Mouse (Mus musculus) hindbrain, embryonic 12.5 days (tissue): Measurements from ENCODE around the gene Tmem165. TPM values are rescaled to one million over a fixed set of nuclear protein-coding genes. Genes with fewer than 3 reads are reported as not detected.

Experiments used
- ATAC-seq: fragments of 200-750 bp; cut with Nextera tagmentation; 2 replicates; pipeline ENCODE4 v1.8.0; 2017; ENCODE audit warnings: moderate TSS enrichment; ENCODE audit not compliant: low FRiP score
- H3K27ac ChIP-seq: fragments of 300-500 bp; sonication (generic); 2 replicates; pipeline ENCODE4 v1.5.1; 2016; ENCODE audit warnings: mild to moderate bottlenecking
- H3K27me3 ChIP-seq: fragments of 300-500 bp; sonication (generic); 2 replicates; pipeline ENCODE4 v1.6.1; 2016; ENCODE audit warnings: mild to moderate bottlenecking
- H3K36me3 ChIP-seq: fragments of 300-500 bp; sonication (generic); 2 replicates; pipeline ENCODE4 v1.6.1; 2016; ENCODE audit warnings: mild to moderate bottlenecking
- H3K4me1 ChIP-seq: fragments of 300-500 bp; sonication (generic); 2 replicates; pipeline ENCODE4 v1.6.1; 2016
- H3K4me2 ChIP-seq: fragments of 300-500 bp; sonication (generic); replicated peaks from 2 replicates; pipeline ENCODE4 v1.6.1; 2016; ENCODE audit warnings: mild to moderate bottlenecking
- H3K4me3 ChIP-seq: fragments of 300-500 bp; sonication (generic); 2 replicates; pipeline ENCODE4 v1.5.1; 2016; ENCODE audit warnings: mild to moderate bottlenecking
- H3K9ac ChIP-seq: fragments of 300-500 bp; sonication (generic); 2 replicates; pipeline ENCODE4 v1.6.1; 2016; ENCODE audit warnings: mild to moderate bottlenecking, moderate library complexity
- H3K9me3 ChIP-seq: fragments of 300-500 bp; sonication (generic); replicated peaks from 2 replicates; pipeline ENCODE4 v1.6.1; 2016; ENCODE audit warnings: mild to moderate bottlenecking
- WGBS: fragments of 180-500 bp; shearing (Covaris S2); methylation state at CpG from one replicate; pipeline ENCODE4 v1.1.7; 2016; 5-methylcytosine and 5-hydroxymethylcytosine counted together
- polyA plus RNA-seq: library from polyadenylated mRNA; unstranded; fragments of >200 nt; fragmentation: Nextera tagmentation; extraction: Ambion mirVana; gene quantifications from 2 replicates; pipeline ENCODE4 v1.2.1, GENCODE M21; 2016

The Tmem165 gene
- polyA plus RNA-seq, 1 experiment from 2014 or later = 106 TPM

DNA sequence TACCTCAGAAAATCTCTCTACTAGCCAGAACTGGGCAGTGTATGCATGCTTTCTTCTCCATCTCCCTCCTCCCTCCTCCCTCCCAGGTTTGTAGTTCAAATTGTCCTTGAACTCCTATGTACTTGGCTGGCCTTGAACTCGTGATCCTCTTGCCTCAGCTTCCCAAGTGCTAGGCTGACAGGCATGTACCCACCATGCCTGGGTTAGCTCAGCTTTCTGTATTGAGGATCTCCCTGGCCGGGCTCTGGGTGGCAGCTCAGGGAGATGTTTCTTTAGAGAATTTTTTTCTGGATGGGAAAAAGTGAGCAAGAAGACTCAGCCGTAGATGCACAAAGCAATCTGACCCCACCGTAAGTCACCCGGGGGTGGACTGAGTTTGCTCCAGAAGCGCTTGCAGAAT lies 30.7 kb upstream of the Tmem165 start:
- Histone ChIP-seq H3K9me3 (no peaks in the 10 kb centered on the region), H3K27ac (no peak overlapping the region), H3K4me2 (no peak overlapping the region), H3K9ac (no peak overlapping the region), H3K4me1 (no peaks in the 10 kb centered on the region), H3K27me3 (no peaks in the 10 kb centered on the region), H3K36me3 (peaks cover 19% of the 10 kb centered on the region), H3K4me3 (no peak overlapping the region)
- ATAC-seq = no peak
- 95% methylated on average over 6 of the region's 6 CpGs for WGBS

DNA sequence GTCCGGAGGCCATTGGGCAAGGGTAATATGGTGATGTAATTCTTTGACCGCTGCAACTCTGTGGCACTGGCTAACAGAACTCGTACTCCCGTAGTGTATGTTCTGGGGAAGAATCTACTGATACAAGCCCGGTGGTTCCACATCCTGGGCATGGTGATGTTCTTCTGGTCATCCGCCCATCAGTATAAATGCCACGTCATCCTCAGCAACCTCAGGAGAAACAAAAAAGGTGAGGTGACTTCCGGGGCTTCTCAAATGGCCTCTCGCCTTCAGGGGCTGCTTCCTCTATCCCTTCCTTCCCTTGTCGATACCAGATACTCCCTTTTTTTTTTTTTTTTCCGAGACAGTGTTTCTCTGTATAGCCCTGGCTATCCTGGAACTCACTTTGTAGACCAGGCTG lies 30.2 kb upstream of the Tmem165 start:
- WGBS = 95% methylated on average over 11 of the region's 11 CpGs
- H3K36me3 ChIP-seq = peaks cover 19% of the 10 kb centered on the region
- H3K4me3 ChIP-seq = no peak overlapping the region
- no peak for ATAC-seq
- no peaks in the 10 kb centered on the region for H3K4me1 ChIP-seq
- no peak overlapping the region for H3K27ac ChIP-seq
- H3K9ac ChIP-seq = no peak overlapping the region
- H3K27me3 ChIP-seq = no peaks in the 10 kb centered on the region
- no peaks in the 10 kb centered on the region; the same call in 1 of the 2 replicates for H3K9me3 ChIP-seq
- no peak overlapping the region for H3K4me2 ChIP-seq

DNA sequence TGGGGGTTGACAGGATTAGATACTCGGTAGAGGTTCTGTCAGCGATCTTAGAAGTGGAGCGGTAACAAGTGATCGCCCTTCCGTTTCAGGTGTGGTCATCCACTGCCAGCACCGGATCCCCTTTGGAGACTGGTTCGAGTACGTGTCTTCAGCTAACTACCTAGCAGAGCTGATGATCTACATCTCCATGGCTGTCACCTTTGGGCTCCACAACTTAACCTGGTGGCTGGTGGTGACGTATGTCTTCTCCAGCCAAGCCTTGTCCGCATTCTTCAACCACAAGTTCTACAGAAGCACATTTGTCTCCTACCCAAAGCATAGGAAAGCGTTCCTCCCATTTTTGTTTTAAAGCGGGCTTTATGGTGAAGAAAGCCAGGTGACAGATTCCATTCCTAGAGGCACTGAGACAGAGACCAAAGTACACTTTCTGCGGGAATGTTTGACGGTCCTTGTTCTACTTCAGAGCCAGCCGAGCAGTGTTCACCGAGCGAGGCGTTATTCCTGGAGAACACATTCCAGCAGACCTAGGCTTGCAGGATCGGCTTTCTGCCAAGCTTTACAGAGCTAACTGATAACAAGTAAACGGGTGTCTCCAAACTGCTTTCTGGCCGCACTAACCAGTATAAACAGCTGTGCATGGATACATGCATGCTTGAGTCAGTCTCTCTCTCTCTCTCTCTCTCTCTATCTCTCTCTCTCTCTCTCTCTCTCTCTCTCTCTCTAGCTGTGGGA lies 29.1 kb upstream of the Tmem165 start:
- peaks cover 19% of the 10 kb centered on the region for H3K36me3 ChIP-seq

DNA sequence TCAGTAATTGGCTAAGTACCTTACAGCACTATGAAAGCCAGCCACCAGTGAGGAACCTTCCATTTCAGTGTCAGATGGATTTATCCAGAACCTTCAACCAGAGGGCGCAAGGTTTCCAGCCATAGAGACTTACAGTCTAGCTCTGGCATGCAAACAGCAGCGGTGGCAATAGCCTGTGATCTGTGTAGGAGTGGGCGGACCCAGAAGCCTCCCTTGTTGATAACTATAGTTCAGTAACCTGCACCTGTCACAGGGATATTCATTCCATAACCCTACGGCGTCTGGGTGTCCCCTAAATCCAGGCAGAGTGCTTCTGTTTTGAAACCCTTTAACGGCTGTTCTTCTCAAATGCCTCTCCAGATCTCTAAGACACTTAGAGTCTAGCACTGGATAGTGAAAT lies 24.1 kb upstream of the Tmem165 start:
- ATAC-seq = no peak
- Histone ChIP-seq H3K4me3 (no peak overlapping the region), H3K4me2 (no peak overlapping the region), H3K27ac (no peak overlapping the region), H3K27me3 (no peaks in the 10 kb centered on the region), H3K9ac (no peak overlapping the region), H3K9me3 (no peaks in the 10 kb centered on the region; the same call in 1 of the 2 replicates), H3K4me1 (no peaks in the 10 kb centered on the region), H3K36me3 (0 out of 2 replicates have a peak, but pooled peaks cover 6% of the 10 kb centered on the region)
- WGBS = 81% methylated on average over 6 of the region's 6 CpGs

More for the DNA sequence above, 29.1 kb upstream of the Tmem165 start:
- no peak overlapping the region for H3K4me2 ChIP-seq
- no peak overlapping the region for H3K4me3 ChIP-seq
- no peak overlapping the region for H3K9ac ChIP-seq
- H3K4me1 ChIP-seq = no peaks in the 10 kb centered on the region
- no peaks in the 10 kb centered on the region for H3K27me3 ChIP-seq
- WGBS = 94% methylated on average over 21 of the region's 21 CpGs
- no peak for ATAC-seq
- no peaks in the 10 kb centered on the region; the same call in 1 of the 2 replicates for H3K9me3 ChIP-seq
- H3K27ac ChIP-seq = no peak overlapping the region

DNA sequence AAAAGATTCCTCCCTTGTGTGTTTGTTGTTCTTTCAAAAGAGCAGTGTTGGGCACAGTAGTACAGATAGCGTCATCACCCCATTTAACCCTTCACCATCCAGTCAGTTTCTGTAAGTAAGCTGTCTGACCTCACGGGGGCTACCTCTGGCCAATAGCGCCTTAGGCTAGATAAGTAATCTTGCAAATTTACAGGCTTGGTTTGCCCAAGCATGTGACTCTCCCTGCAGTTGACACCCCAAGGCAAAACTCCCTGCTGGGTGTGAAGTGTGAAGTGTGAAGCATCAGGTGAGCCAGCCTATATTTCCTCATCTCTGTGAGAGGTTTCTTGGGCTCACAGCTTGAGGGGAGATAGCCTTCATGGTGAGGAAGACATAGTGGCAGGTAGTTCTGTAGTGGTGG lies 23.6 kb upstream of the Tmem165 start:
- H3K4me3 ChIP-seq = no peak overlapping the region
- ATAC-seq = no peak
- no peaks in the 10 kb centered on the region for H3K27me3 ChIP-seq
- no peak overlapping the region for H3K27ac ChIP-seq
- no peak overlapping the region for H3K9ac ChIP-seq
- H3K4me1 ChIP-seq = no peaks in the 10 kb centered on the region
- no peak overlapping the region for H3K4me2 ChIP-seq
- H3K36me3 ChIP-seq = 0 out of 2 replicates have a peak, but pooled peaks cover under 1% of the 10 kb centered on the region
- no peaks in the 10 kb centered on the region; the same call in 1 of the 2 replicates for H3K9me3 ChIP-seq
- 78% methylated on average over 3 of the region's 3 CpGs for WGBS

DNA sequence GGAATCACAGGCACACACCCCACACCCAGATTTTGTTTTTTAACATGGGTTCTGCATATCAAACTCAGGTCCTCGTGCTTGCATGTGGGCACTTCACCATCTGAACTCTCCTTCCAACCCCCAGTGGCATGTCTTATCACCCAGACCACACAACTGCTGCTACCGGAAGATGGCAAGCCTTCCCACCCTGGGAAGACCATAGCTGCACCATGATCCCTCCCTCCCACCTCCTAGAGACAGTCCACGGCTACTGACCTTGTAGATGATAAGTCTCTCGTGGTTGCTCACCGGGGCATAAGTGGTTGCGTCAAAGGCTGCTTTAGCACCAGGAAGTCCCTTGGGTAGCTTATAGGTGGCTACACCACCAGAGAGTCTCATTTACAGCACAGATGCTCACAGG lies 22.2 kb upstream of the Tmem165 start:
- no peak overlapping the region for H3K4me2 ChIP-seq
- no peaks in the 10 kb centered on the region for H3K36me3 ChIP-seq
- WGBS = 91% methylated on average over 6 of the region's 6 CpGs
- no peak overlapping the region for H3K4me3 ChIP-seq
- no peak overlapping the region for H3K27ac ChIP-seq
- no peaks in the 10 kb centered on the region for H3K27me3 ChIP-seq
- H3K9ac ChIP-seq = no peak overlapping the region
- H3K4me1 ChIP-seq = no peaks in the 10 kb centered on the region
- no peaks in the 10 kb centered on the region; the same call in 1 of the 2 replicates for H3K9me3 ChIP-seq
- no peak for ATAC-seq

DNA sequence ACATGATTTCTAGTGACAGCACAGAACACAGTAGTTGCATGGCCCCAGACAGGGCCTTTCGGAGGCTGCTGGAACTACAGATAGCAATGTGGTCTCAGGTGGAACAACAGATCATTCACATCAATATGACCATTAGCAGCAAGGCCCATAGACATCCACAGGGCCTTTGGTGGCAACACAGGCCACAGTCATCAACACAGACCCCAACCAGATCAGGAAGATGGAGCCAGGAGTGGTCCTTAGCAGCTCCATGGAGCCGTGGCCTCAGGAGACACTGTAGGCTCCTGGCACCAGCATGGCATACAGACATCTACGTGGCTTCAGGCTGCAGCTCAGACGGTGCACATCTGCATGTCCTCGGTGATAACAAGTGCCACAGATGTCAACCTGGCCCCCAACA lies 20.8 kb upstream of the Tmem165 start:
- H3K4me1 ChIP-seq = no peaks in the 10 kb centered on the region
- H3K4me2 ChIP-seq = no peak overlapping the region
- no peaks in the 10 kb centered on the region for H3K36me3 ChIP-seq
- no peaks in the 10 kb centered on the region; the same call in 1 of the 2 replicates for H3K9me3 ChIP-seq
- H3K27ac ChIP-seq = no peak overlapping the region
- H3K9ac ChIP-seq = no peak overlapping the region
- WGBS = 87% methylated on average over 5 of the region's 5 CpGs
- ATAC-seq = no peak
- H3K4me3 ChIP-seq = no peak overlapping the region
- H3K27me3 ChIP-seq = no peaks in the 10 kb centered on the region

DNA sequence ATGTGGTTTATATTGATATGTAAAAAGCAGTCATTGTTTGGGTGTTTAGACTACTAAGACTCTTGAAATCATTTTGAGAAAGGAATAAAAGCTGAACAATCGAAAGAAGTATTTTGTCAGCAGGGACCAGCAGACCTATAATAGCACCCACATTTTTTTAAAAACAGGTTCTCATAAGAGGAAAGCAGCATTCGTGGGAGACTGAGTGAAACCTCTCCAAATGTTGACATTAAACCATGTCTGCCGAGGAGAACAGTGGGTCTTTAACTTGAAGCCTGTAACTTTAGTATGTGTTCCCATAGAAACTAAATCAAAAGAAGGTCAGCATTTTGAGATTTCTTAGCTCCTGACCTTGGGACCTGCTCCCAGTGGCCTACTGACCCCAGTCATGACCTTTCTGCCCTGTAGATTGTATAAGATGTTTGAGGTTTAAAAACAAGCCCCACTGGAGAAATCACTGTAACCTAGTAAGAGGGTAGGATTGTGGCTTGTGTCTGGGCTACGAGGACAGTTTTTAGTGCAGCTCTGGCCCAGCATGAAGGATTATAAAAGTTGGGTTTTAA lies 19.8 kb upstream of the Tmem165 start:
- Histone ChIP-seq H3K27ac (no peak overlapping the region), H3K9me3 (no peaks in the 10 kb centered on the region), H3K4me2 (no peak overlapping the region), H3K36me3 (no peaks in the 10 kb centered on the region), H3K9ac (no peak overlapping the region), H3K27me3 (no peaks in the 10 kb centered on the region), H3K4me3 (no peak overlapping the region), H3K4me1 (no peaks in the 10 kb centered on the region)
- WGBS = 31% methylated on average over 4 of the region's 4 CpGs
- ATAC-seq = no peak

DNA sequence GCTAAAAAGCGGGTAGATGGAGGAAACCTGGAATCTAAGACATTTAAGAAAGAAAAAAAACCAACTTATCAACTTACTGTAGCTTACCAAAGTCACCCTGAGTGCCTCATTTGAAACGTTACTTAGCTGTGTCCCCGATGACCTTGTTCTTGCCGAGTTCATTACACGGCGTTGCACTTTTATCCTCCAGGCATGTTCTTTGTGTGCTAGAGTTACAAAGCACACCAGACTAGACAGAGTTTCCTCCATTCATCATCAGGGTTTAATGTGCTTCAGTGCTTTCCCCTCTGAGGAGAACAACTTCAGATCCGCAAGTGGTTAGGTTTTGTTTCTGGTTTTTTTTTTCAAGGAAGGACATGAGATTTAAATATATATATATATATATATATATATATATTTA lies 18.9 kb upstream of the Tmem165 start:
- WGBS = 56% methylated on average over 7 of the region's 7 CpGs
- Histone ChIP-seq H3K4me1 (no peaks in the 10 kb centered on the region), H3K27ac (no peak overlapping the region), H3K9ac (no peak overlapping the region), H3K4me2 (no peak overlapping the region), H3K4me3 (no peak overlapping the region), H3K36me3 (no peaks in the 10 kb centered on the region), H3K9me3 (no peaks in the 10 kb centered on the region), H3K27me3 (no peaks in the 10 kb centered on the region)
- ATAC-seq = no peak

DNA sequence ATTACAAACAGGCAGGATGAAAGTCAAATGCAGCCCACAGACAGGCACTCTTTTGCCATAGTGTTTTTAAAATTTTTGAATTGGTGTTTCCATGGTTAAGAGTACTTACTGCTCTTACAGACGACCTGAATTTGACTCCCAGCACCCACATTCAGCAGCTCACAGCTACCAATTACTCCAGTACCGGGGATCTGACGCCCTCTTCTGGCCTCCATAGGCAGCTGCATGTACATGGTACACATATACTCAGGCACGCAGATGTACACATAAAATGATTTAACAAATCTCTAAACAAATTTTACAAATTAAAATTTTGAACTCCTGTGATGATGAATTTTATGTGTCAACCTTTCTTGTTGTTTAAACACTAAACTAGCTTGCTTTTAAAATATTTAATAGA lies 13.2 kb upstream of the Tmem165 start:
- no peak overlapping the region for H3K27ac ChIP-seq
- 75% methylated on average over 4 of the region's 4 CpGs for WGBS
- ATAC-seq = no peak
- no peaks in the 10 kb centered on the region for H3K36me3 ChIP-seq
- H3K27me3 ChIP-seq = no peaks in the 10 kb centered on the region
- H3K4me3 ChIP-seq = no peak overlapping the region
- H3K4me2 ChIP-seq = no peak overlapping the region
- H3K9ac ChIP-seq = no peak overlapping the region
- no peaks in the 10 kb centered on the region for H3K9me3 ChIP-seq
- no peaks in the 10 kb centered on the region for H3K4me1 ChIP-seq

DNA sequence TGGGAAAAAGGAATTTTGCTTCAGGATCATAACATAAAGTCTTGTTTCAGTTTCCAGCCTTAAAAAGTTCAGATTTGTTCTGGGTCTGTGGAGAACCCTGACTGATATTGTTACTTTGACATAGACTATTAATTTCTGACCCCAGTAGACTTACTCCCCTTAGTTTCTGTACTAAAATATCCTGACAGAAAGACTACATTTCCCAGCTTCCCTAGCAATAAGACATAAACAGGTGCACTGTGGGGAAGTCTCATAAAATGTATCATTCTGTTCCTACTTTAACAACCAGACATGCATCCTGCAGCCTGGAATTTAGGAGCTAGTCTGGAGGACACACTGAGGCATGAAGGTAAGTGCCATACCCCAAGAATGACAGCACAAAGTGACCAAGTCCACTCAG lies 12.6 kb upstream of the Tmem165 start:
- no peak overlapping the region for H3K4me2 ChIP-seq
- H3K27ac ChIP-seq = no peak overlapping the region
- H3K9ac ChIP-seq = no peak overlapping the region
- no peaks in the 10 kb centered on the region for H3K36me3 ChIP-seq
- H3K4me3 ChIP-seq = no peak overlapping the region
- no peaks in the 10 kb centered on the region for H3K4me1 ChIP-seq
- H3K27me3 ChIP-seq = no peaks in the 10 kb centered on the region
- H3K9me3 ChIP-seq = no peaks in the 10 kb centered on the region
- no peak for ATAC-seq

DNA sequence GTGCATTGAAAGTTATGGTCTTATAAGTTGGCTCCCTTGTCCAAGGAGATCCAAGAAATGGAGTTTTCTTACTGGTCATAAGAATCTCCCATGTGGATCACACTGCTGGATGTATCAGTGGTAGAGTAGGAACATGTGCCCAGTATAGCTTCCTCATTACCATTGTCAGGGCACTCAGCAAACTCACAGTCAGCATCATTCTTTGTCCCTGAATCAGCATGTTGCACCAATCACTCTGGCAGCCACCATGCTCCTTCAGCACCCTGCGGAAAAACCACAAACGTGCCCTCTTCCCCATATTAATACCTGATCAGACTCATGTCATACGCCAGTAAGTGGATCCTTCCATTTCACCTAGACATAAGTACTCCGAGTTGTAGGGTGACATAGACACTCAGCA lies 8.6 kb upstream of the Tmem165 start:
- H3K4me1 ChIP-seq = 0 out of 2 replicates have a peak, but pooled peaks cover 2% of the 10 kb centered on the region
- H3K4me2 ChIP-seq = no peak overlapping the region
- H3K27me3 ChIP-seq = no peaks in the 10 kb centered on the region
- H3K4me3 ChIP-seq = no peak overlapping the region
- no peak overlapping the region for H3K27ac ChIP-seq
- no peaks in the 10 kb centered on the region for H3K36me3 ChIP-seq
- WGBS = 84% methylated on average over 4 of the region's 4 CpGs
- no peaks in the 10 kb centered on the region for H3K9me3 ChIP-seq
- no peak for ATAC-seq
- no peak overlapping the region for H3K9ac ChIP-seq

DNA sequence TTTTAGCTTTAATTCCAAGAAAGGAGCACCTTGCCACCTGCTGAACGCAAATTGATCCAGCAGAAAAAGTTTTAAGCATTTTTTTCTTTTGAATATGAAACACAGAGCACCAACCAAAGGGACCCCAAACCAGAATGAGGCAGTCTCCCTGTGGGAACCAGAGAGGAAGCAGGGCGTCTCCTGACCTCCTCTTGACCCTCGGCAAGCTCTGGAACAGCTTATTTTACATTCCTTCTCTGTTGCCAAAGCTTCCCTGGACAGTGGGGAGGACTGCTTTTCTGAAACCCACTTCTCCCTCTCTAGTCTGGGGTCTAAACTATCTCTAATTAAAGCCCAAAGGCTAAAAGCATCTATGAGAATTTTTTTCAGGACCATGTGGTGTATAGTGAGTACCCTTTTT lies 7.3 kb upstream of the Tmem165 start:
- H3K27me3 ChIP-seq = no peaks in the 10 kb centered on the region
- no peak overlapping the region for H3K4me2 ChIP-seq
- no peak overlapping the region for H3K4me3 ChIP-seq
- ATAC-seq = no peak
- H3K27ac ChIP-seq = no peak overlapping the region
- 41% methylated on average over 3 of the region's 3 CpGs for WGBS
- no peaks in the 10 kb centered on the region for H3K9me3 ChIP-seq
- no peak overlapping the region for H3K9ac ChIP-seq
- H3K4me1 ChIP-seq = 0 out of 2 replicates have a peak, but pooled peaks cover 2% of the 10 kb centered on the region
- H3K36me3 ChIP-seq = no peaks in the 10 kb centered on the region
